In genomic region chr9:107769445-107770000, GRCm38 (mm10) we compare ENCODE assay signal across 8 mouse cellular contexts. TPM values are rescaled to one million over a fixed set of nuclear protein-coding genes. Genes with fewer than 3 reads are reported as not detected.
A peak's percentile ranks its signal among the peaks of the same experiment; 100 is the strongest.
DNase-seq lines count a peak whose midpoint lies in the region; ATAC-seq and TF ChIP-seq lines count a peak whose summit lies in the region.

No protein-coding gene starts in this region.

- 15% methylated on average over 4 of the region's 4 CpGs for WGBS in lung, embryonic 14.5 days
- WGBS in intestine, embryonic 14.5 days, result 23% methylated on average over 4 of the region's 4 CpGs
- WGBS in neural tube, embryonic 14.5 days, result 17% methylated on average over 4 of the region's 4 CpGs

- H3K4me3 ChIP-seq in lung, embryonic 14.5 days (ENCODE audit: low read depth, low read length), result peak overlapping the region; percentile 68
- H3K4me3 ChIP-seq in intestine, embryonic 14.5 days (ENCODE audit: low read depth, low read length), result peak overlapping the region; percentile 67
- peak overlapping the region; percentile 100 for H3K4me3 ChIP-seq in neural tube, embryonic 14.5 days (ENCODE audit: low read depth, low read length)

- H3K27me3 ChIP-seq in lung, embryonic 14.5 days (ENCODE audit: insufficient read depth, low read length), result no peaks in the 10 kb centered on the region
- no peaks in the 10 kb centered on the region for H3K27me3 ChIP-seq in intestine, embryonic 14.5 days (replicated peaks; ENCODE audit: control insufficient read depth, insufficient read depth, low read length)
- H3K27me3 ChIP-seq in neural tube, embryonic 14.5 days (ENCODE audit: control insufficient read depth, insufficient read depth, low read length), result no peaks in the 10 kb centered on the region

- no peaks in the 10 kb centered on the region for H3K9me3 ChIP-seq in lung, embryonic 14.5 days (ENCODE audit: low read depth, low read length)
- H3K9me3 ChIP-seq in intestine, embryonic 14.5 days (ENCODE audit: control insufficient read depth, low read length), result no peaks in the 10 kb centered on the region
- H3K9me3 ChIP-seq in neural tube, embryonic 14.5 days (ENCODE audit: control insufficient read depth, low read length), result no peaks in the 10 kb centered on the region

- peak overlapping the region; percentile 64 for H3K4me2 ChIP-seq in lung, embryonic 14.5 days
- H3K4me2 ChIP-seq in intestine, embryonic 14.5 days (ENCODE audit: low read length), result peak overlapping the region; percentile 79
- H3K4me2 ChIP-seq in neural tube, embryonic 14.5 days (ENCODE audit: low read depth, low read length), result peak overlapping the region; percentile 86

- peaks cover 67% of the 10 kb centered on the region for H3K36me3 ChIP-seq in lung, embryonic 14.5 days (ENCODE audit: insufficient read depth)
- peaks cover 66% of the 10 kb centered on the region for H3K36me3 ChIP-seq in intestine, embryonic 14.5 days (ENCODE audit: control insufficient read depth, insufficient read depth, low read length)
- peaks cover 45% of the 10 kb centered on the region for H3K36me3 ChIP-seq in neural tube, embryonic 14.5 days (ENCODE audit: control insufficient read depth, insufficient read depth, low read length)

- H3K9ac ChIP-seq in lung, embryonic 14.5 days, result peak overlapping the region; percentile 90
- H3K9ac ChIP-seq in intestine, embryonic 14.5 days (ENCODE audit: low read length), result peak overlapping the region; percentile 84
- H3K9ac ChIP-seq in neural tube, embryonic 14.5 days (replicated peaks; ENCODE audit: low read depth, low read length), result peak overlapping the region; percentile 99

- TF ChIP-seq CTCF in lung, embryonic 14.5 days (IDR thresholded peaks at IDR 0.05; ENCODE audit: low read depth), result no peak

- H3K4me1 ChIP-seq in lung, embryonic 14.5 days (ENCODE audit: insufficient read depth), result no peaks in the 10 kb centered on the region
- peaks cover 11% of the 10 kb centered on the region for H3K4me1 ChIP-seq in intestine, embryonic 14.5 days (replicated peaks; ENCODE audit: control insufficient read depth, insufficient read depth, low read length)
- peaks cover 10% of the 10 kb centered on the region for H3K4me1 ChIP-seq in neural tube, embryonic 14.5 days (ENCODE audit: control insufficient read depth, insufficient read depth, low read length)

- DNase-seq in lung, embryonic 14.5 days, result no peak
- DNase-seq in lung, postnatal 10 days, result no peak
- DNase-seq in c-Kit-positive CD71-positive TER-119-positive erythroid progenitor cells, embryonic 14.5 days (ENCODE audit: low spot score), result peak; percentile 27
- DNase-seq in intestine, embryonic 14.5 days (ENCODE audit: low spot score), result no peak
- DNase-seq in left cerebral cortex, adult 11 months (ENCODE audit: low spot score), result no peak
- no peak for DNase-seq in testis, postnatal 10 days (ENCODE audit: low spot score)
- DNase-seq in left cerebral cortex, adult 18-20 months (ENCODE audit: low spot score in 2 of 2), result no peak

- ATAC-seq in lung, embryonic 14.5 days (ENCODE audit: insufficient read depth), result no peak
- no peak for ATAC-seq in intestine, embryonic 14.5 days (replicated peaks; ENCODE audit: low FRiP score, low TSS enrichment, low read depth)
- ATAC-seq in neural tube, embryonic 14.5 days (ENCODE audit: low read depth), result no peak

- no peak overlapping the region for H3K27ac ChIP-seq in lung, embryonic 14.5 days (ENCODE audit: low read depth)
- H3K27ac ChIP-seq in intestine, embryonic 14.5 days (ENCODE audit: low read depth), result no peak overlapping the region
- H3K27ac ChIP-seq in neural tube, embryonic 14.5 days (ENCODE audit: low read depth, low read length), result no peak overlapping the region

RNA-seq across cellular contexts. Expression of gene Rbm5, which starts 1.3 kb away (rescaled TPM):
- polyA plus RNA-seq in lung, embryonic 14.5 days (2014; fragmentation: Nextera tagmentation; extraction: Ambion mirVana), result 176 and 184 TPM in 2 replicates
- 156 and 174 TPM in 2 replicates for polyA plus RNA-seq in intestine, embryonic 14.5 days (2014; fragmentation: Nextera tagmentation; extraction: Ambion mirVana)
- 237 and 239 TPM in 2 replicates for polyA plus RNA-seq in neural tube, embryonic 14.5 days (2014; fragmentation: Nextera tagmentation; extraction: Ambion mirVana)
- 100 to 1,000 TPM; 120 to 133 TPM for total RNA-seq in left cerebral cortex, adult 18-20 months (2021)

RNA-seq across cellular contexts. Expression of gene Sema3f, which starts 59.2 kb away (rescaled TPM):
- 16.7 and 22.1 TPM in 2 replicates for polyA plus RNA-seq in lung, embryonic 14.5 days (2014; fragmentation: Nextera tagmentation; extraction: Ambion mirVana)
- polyA plus RNA-seq in intestine, embryonic 14.5 days (2014; fragmentation: Nextera tagmentation; extraction: Ambion mirVana), result 16.2 and 16.3 TPM in 2 replicates
- polyA plus RNA-seq in neural tube, embryonic 14.5 days (2014; fragmentation: Nextera tagmentation; extraction: Ambion mirVana), result 17.0 and 18.7 TPM in 2 replicates
- 10 to 100 TPM; 13.1 to 13.9 TPM for total RNA-seq in left cerebral cortex, adult 18-20 months (2021)
